21 mouse cellular contexts compared by ENCODE assay signal in the genomic region with DNA sequence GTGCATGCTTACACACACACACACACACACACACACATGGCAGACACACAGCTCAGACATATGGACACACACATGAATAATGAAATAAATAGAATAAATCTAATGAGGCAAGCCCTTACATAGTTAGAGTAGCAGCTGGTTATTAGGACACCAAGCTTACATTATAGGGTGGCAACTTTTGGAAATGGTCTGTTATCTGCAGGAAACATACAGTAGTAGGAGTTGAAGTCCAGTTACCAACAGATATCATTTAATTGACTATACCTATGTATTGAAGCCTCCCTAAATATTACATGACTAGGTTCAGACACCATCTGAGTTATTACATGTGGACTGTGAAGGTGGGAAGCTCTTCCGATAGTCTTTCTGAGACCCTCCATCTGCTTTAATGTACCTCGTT.
"Had no signal": no experiment of that assay in that cellular context is flagged by ENCODE, and none has a peak within 500 bp of the region (broad histone marks: within the 10 kb centered on the region; RNA-seq: fewer than 3 reads in every experiment).

No protein-coding gene starts in this region.

- H3K4me2 ChIP-seq: kidney, embryonic 15.5 days; limb, embryonic 13.5 days; lung, embryonic 15.5 days; midbrain, embryonic 12.5 days; midbrain, embryonic 15.5 days; neural tube, embryonic 13.5 days had no signal

- H3K27ac ChIP-seq: kidney, embryonic 15.5 days; layer of hippocampus, adult 2 months; limb, embryonic 10.5 days; limb, embryonic 13.5 days; lung, embryonic 15.5 days; midbrain, embryonic 12.5 days; midbrain, embryonic 15.5 days; neural tube, embryonic 13.5 days; stomach, postnatal 0 days had no signal

- H3K4me1 ChIP-seq: kidney, embryonic 15.5 days; limb, embryonic 10.5 days; limb, embryonic 13.5 days; lung, embryonic 15.5 days; midbrain, embryonic 12.5 days; midbrain, embryonic 15.5 days; neural tube, embryonic 13.5 days had no signal

- ATAC-seq: intestine, postnatal 0 days; midbrain, embryonic 15.5 days had no signal

- H3K9me3 ChIP-seq: kidney, embryonic 15.5 days; limb, embryonic 10.5 days; limb, embryonic 13.5 days; lung, embryonic 15.5 days; midbrain, embryonic 12.5 days; midbrain, embryonic 15.5 days; neural tube, embryonic 13.5 days had no signal

- H3K36me3 ChIP-seq: lung, embryonic 15.5 days; midbrain, embryonic 12.5 days; midbrain, embryonic 15.5 days; neural tube, embryonic 13.5 days had no signal

- H3K27me3 ChIP-seq: kidney, embryonic 15.5 days; limb, embryonic 13.5 days; lung, embryonic 15.5 days; midbrain, embryonic 12.5 days; midbrain, embryonic 15.5 days; neural tube, embryonic 13.5 days had no signal

- H3K9ac ChIP-seq: kidney, embryonic 15.5 days; limb, embryonic 13.5 days; lung, embryonic 15.5 days; midbrain, embryonic 12.5 days; midbrain, embryonic 15.5 days; neural tube, embryonic 13.5 days had no signal

- H3K4me3 ChIP-seq: kidney, embryonic 15.5 days; layer of hippocampus, adult 2 months; limb, embryonic 10.5 days; limb, embryonic 13.5 days; lung, embryonic 15.5 days; midbrain, embryonic 12.5 days; midbrain, embryonic 15.5 days; myocyte; neural tube, embryonic 13.5 days had no signal

- DNase-seq: kidney, adult 2 months; kidney, postnatal 14 days; layer of hippocampus, adult 9-11 months; lung, adult 18-20 months; lung, postnatal 10 days; lung, postnatal 36 days; retina, postnatal 1 day; thymus, adult 2 months; thymus, postnatal 14 days; thymus, postnatal 4 days had no signal
